Mouse (Mus musculus) heart, adult 11 months (tissue): ENCODE measurements around the gene Tsc22d3.
"Not testable (repeated sequence)": the region's sequence is repeated elsewhere in the genome, so short reads cannot be mapped to it uniquely, and the experiment has no call there.

Experiments
- DNase-seq: peaks from one replicate; pipeline ENCODE4 v3.0.0; 2022

Tsc22d3 gene

GRCm38 (mm10) chrX:140565759-140566158, 34.7 kb downstream of the Tsc22d3 start:
- no peak for DNase-seq

GRCm38 (mm10) chrX:140565212-140565611, 35.2 kb downstream of the Tsc22d3 start:
- DNase-seq, result peak; percentile 88

- DNase-seq, result peak; percentile 91
Measured at GRCm38 (mm10) chrX:140564777-140565176, 35.7 kb downstream of the Tsc22d3 start.

- DNase-seq, result peak; percentile 99
Measured at GRCm38 (mm10) chrX:140558176-140558844, 42.1 kb downstream of the Tsc22d3 start.

- DNase-seq, result peak; percentile 92
Measured at GRCm38 (mm10) chrX:140555965-140556364, 44.5 kb downstream of the Tsc22d3 start.

GRCm38 (mm10) chrX:140555423-140555822, 45.0 kb downstream of the Tsc22d3 start:
- peak; percentile 91 for DNase-seq

GRCm38 (mm10) chrX:140547660-140548419, 52.6 kb downstream of the Tsc22d3 start:
- DNase-seq, result peak; percentile 95

GRCm38 (mm10) chrX:140544737-140545136, 55.7 kb downstream of the Tsc22d3 start:
- no peak for DNase-seq

GRCm38 (mm10) chrX:140542938-140543673, 57.4 kb downstream of the Tsc22d3 start:
- DNase-seq, result peak; percentile 99

- DNase-seq, result peak; percentile 96
Measured at GRCm38 (mm10) chrX:140542474-140542845, 58.0 kb downstream of the Tsc22d3 start.

GRCm38 (mm10) chrX:140541711-140542473, 58.6 kb downstream of the Tsc22d3 start:
- DNase-seq, result peak; percentile 94

GRCm38 (mm10) chrX:140540500-140541114, 59.9 kb downstream of the Tsc22d3 start:
- peak; percentile 92 for DNase-seq

- DNase-seq, result not testable (repeated sequence)
Measured at GRCm38 (mm10) chrX:140539831-140540230, 60.6 kb downstream of the Tsc22d3 start.

- DNase-seq, result no peak
Measured at GRCm38 (mm10) chrX:140539111-140539680, 61.3 kb downstream of the Tsc22d3 start.

- DNase-seq, result peak; percentile 91
Measured at GRCm38 (mm10) chrX:140538649-140539048, 61.8 kb downstream of the Tsc22d3 start.

- peak; percentile 98 for DNase-seq
Measured at GRCm38 (mm10) chrX:140537662-140538061, 62.8 kb downstream of the Tsc22d3 start.

GRCm38 (mm10) chrX:140535487-140535886, 65.0 kb downstream of the Tsc22d3 start:
- peak; percentile 97 for DNase-seq

- DNase-seq, result peak; percentile 57
Measured at GRCm38 (mm10) chrX:140534306-140534705, 66.2 kb downstream of the Tsc22d3 start.

GRCm38 (mm10) chrX:140532325-140532724, 68.1 kb downstream of the Tsc22d3 start:
- DNase-seq, result peak; percentile 66

- no peak for DNase-seq
Measured at GRCm38 (mm10) chrX:140531356-140531755, 69.1 kb downstream of the Tsc22d3 start.

- no peak for DNase-seq
Measured at GRCm38 (mm10) chrX:140530632-140531031, 69.8 kb downstream of the Tsc22d3 start.

GRCm38 (mm10) chrX:140529074-140529561, 71.3 kb downstream of the Tsc22d3 start:
- DNase-seq, result peak; percentile 98
